Mouse (Mus musculus): Measurements from ENCODE around the gene Prss57. TPM values are rescaled to one million over a fixed set of nuclear protein-coding genes. Genes with fewer than 3 reads are reported as not detected.

The Prss57 gene
- polyA plus RNA-seq, 1 experiment = 23.4 TPM

GRCm38 (mm10) chr10:79797326-79797725, 6.6 kb upstream of the Prss57 start:
- WGBS = 10% methylated on average over 15 of the region's 15 CpGs
- no peak overlapping the region for H3K27ac ChIP-seq (ENCODE audit: control insufficient read depth, insufficient read depth, low read length)
- H3K4me1 ChIP-seq (replicated peaks; ENCODE audit: control insufficient read depth, insufficient read depth, low read length) = peaks cover 36% of the 10 kb centered on the region
- no peaks in the 10 kb centered on the region for H3K27me3 ChIP-seq (ENCODE audit: control insufficient read depth, insufficient read depth, low read length)
- H3K36me3 ChIP-seq (ENCODE audit: control insufficient read depth, insufficient read depth, low read length) = no peaks in the 10 kb centered on the region
- no peak overlapping the region for H3K4me3 ChIP-seq (ENCODE audit: control insufficient read depth, insufficient read depth, low read length)
- no peak for DNase-seq
- TF ChIP-seq CTCF (IDR thresholded peaks at IDR 0.05; ENCODE audit: borderline replicate concordance, control insufficient read depth, extremely low read depth, insufficient read depth, low read length, poor library complexity) = no peak
- no peak for TF ChIP-seq POLR2A (IDR thresholded peaks at IDR 0.05; ENCODE audit: control insufficient read depth, extremely low read depth, insufficient read depth, low read length, poor library complexity)

GRCm38 (mm10) chr10:79795905-79796304, 5.1 kb upstream of the Prss57 start:
- H3K36me3 ChIP-seq (ENCODE audit: control insufficient read depth, insufficient read depth, low read length) = no peaks in the 10 kb centered on the region
- peaks cover 36% of the 10 kb centered on the region for H3K4me1 ChIP-seq (replicated peaks; ENCODE audit: control insufficient read depth, insufficient read depth, low read length)
- DNase-seq = no peak
- TF ChIP-seq POLR2A (IDR thresholded peaks at IDR 0.05; ENCODE audit: control insufficient read depth, extremely low read depth, insufficient read depth, low read length, poor library complexity) (no peak), CTCF (IDR thresholded peaks at IDR 0.05; ENCODE audit: borderline replicate concordance, control insufficient read depth, extremely low read depth, insufficient read depth, low read length, poor library complexity) (no peak)
- no peak overlapping the region for H3K27ac ChIP-seq (ENCODE audit: control insufficient read depth, insufficient read depth, low read length)
- WGBS = 98% methylated on average over 3 of the region's 3 CpGs
- no peaks in the 10 kb centered on the region for H3K27me3 ChIP-seq (ENCODE audit: control insufficient read depth, insufficient read depth, low read length)
- no peak overlapping the region for H3K4me3 ChIP-seq (ENCODE audit: control insufficient read depth, insufficient read depth, low read length)

- TF ChIP-seq POLR2A (IDR thresholded peaks at IDR 0.05; ENCODE audit: control insufficient read depth, extremely low read depth, insufficient read depth, low read length, poor library complexity) (peak; percentile 17; the same call in 1 of the 2 replicates), CTCF (IDR thresholded peaks at IDR 0.05; ENCODE audit: borderline replicate concordance, control insufficient read depth, extremely low read depth, insufficient read depth, low read length, poor library complexity) (no peak)
- H3K36me3 ChIP-seq (ENCODE audit: control insufficient read depth, insufficient read depth, low read length) = no peaks in the 10 kb centered on the region
- H3K27ac ChIP-seq (ENCODE audit: control insufficient read depth, insufficient read depth, low read length) = no peak overlapping the region
- H3K4me1 ChIP-seq (replicated peaks; ENCODE audit: control insufficient read depth, insufficient read depth, low read length) = peaks cover 48% of the 10 kb centered on the region
- 54% methylated on average over 10 of the region's 10 CpGs for WGBS
- peak overlapping the region; percentile 66 for H3K4me3 ChIP-seq (ENCODE audit: control insufficient read depth, insufficient read depth, low read length)
- no peaks in the 10 kb centered on the region for H3K27me3 ChIP-seq (ENCODE audit: control insufficient read depth, insufficient read depth, low read length)
- no peak for DNase-seq
Measured at GRCm38 (mm10) chr10:79794491-79794931, 3.8 kb upstream of the Prss57 start.

- Histone ChIP-seq H3K4me3 (ENCODE audit: control insufficient read depth, insufficient read depth, low read length) (peak overlapping the region; percentile 66), H3K4me1 (replicated peaks; ENCODE audit: control insufficient read depth, insufficient read depth, low read length) (peaks cover 54% of the 10 kb centered on the region), H3K36me3 (ENCODE audit: control insufficient read depth, insufficient read depth, low read length) (no peaks in the 10 kb centered on the region), H3K27ac (ENCODE audit: control insufficient read depth, insufficient read depth, low read length) (no peak overlapping the region), H3K27me3 (ENCODE audit: control insufficient read depth, insufficient read depth, low read length) (no peaks in the 10 kb centered on the region)
- 16% methylated on average over 38 of the region's 38 CpGs for WGBS
- TF ChIP-seq POLR2A (IDR thresholded peaks at IDR 0.05; ENCODE audit: control insufficient read depth, extremely low read depth, insufficient read depth, low read length, poor library complexity) = no peak
- DNase-seq = no peak
Measured at GRCm38 (mm10) chr10:79793738-79794490, 3.2 kb upstream of the Prss57 start.

- H3K4me1 ChIP-seq (replicated peaks; ENCODE audit: control insufficient read depth, insufficient read depth, low read length) = peaks cover 56% of the 10 kb centered on the region
Measured at GRCm38 (mm10) chr10:79793051-79793737, 2.4 kb upstream of the Prss57 start, which contains the start of gene Palm. Palm (plus strand) TSS chr10:79793572.

GRCm38 (mm10) chr10:79792339-79793040, 1.7 kb upstream of the Prss57 start:
- peaks cover 55% of the 10 kb centered on the region for H3K4me1 ChIP-seq (replicated peaks; ENCODE audit: control insufficient read depth, insufficient read depth, low read length)

More at GRCm38 (mm10) chr10:79793051-79793737, 2.4 kb upstream of the Prss57 start, which contains the start of gene Palm:
- no peaks in the 10 kb centered on the region for H3K27me3 ChIP-seq (ENCODE audit: control insufficient read depth, insufficient read depth, low read length)
- DNase-seq = peak; percentile 82
- 6% methylated on average over 51 of the region's 51 CpGs for WGBS
- no peak for TF ChIP-seq POLR2A (IDR thresholded peaks at IDR 0.05; ENCODE audit: control insufficient read depth, extremely low read depth, insufficient read depth, low read length, poor library complexity)
- peak; percentile 93; the same call in 1 of the 2 replicates for TF ChIP-seq CTCF (IDR thresholded peaks at IDR 0.05; ENCODE audit: borderline replicate concordance, control insufficient read depth, extremely low read depth, insufficient read depth, low read length, poor library complexity)
- no peak within 1 kb of the TSS for H3K27ac ChIP-seq (ENCODE audit: control insufficient read depth, insufficient read depth, low read length)
- peak within 1 kb of the TSS; percentile 66 for H3K4me3 ChIP-seq (ENCODE audit: control insufficient read depth, insufficient read depth, low read length)
- H3K36me3 ChIP-seq (ENCODE audit: control insufficient read depth, insufficient read depth, low read length) = no peaks in the 10 kb centered on the region

More at GRCm38 (mm10) chr10:79792339-79793040, 1.7 kb upstream of the Prss57 start:
- no peak overlapping the region for H3K4me3 ChIP-seq (ENCODE audit: control insufficient read depth, insufficient read depth, low read length)
- no peak for DNase-seq
- TF ChIP-seq POLR2A (IDR thresholded peaks at IDR 0.05; ENCODE audit: control insufficient read depth, extremely low read depth, insufficient read depth, low read length, poor library complexity) (no peak), CTCF (IDR thresholded peaks at IDR 0.05; ENCODE audit: borderline replicate concordance, control insufficient read depth, extremely low read depth, insufficient read depth, low read length, poor library complexity) (no peak)
- H3K27ac ChIP-seq (ENCODE audit: control insufficient read depth, insufficient read depth, low read length) = no peak overlapping the region
- H3K36me3 ChIP-seq (ENCODE audit: control insufficient read depth, insufficient read depth, low read length) = no peaks in the 10 kb centered on the region
- 90% methylated on average over 5 of the region's 5 CpGs for WGBS
- H3K27me3 ChIP-seq (ENCODE audit: control insufficient read depth, insufficient read depth, low read length) = no peaks in the 10 kb centered on the region

All from thymus, adult 2 months (tissue).